Mouse (Mus musculus) hematopoietic stem cell, adult 5-6 weeks (primary cell): ENCODE data around the gene 1700034J05Rik. TPM values are rescaled to one million over a fixed set of nuclear protein-coding genes. Genes with fewer than 3 reads are reported as not detected.

Experiments used
- ATAC-seq, 2 experiments: fragments of 125-278 bp in 1 of 2; replicated peaks in 1 of 2; 2 replicates each; pipeline ENCODE4 v1.8.0; 2016 to 2017; ENCODE audit warnings: inconsistent platforms in 2 of 2, mild to moderate bottlenecking in 2 of 2, moderate number of reproducible peaks in 2 of 2, low read depth in 1 of 2, moderate TSS enrichment in 1 of 2; ENCODE audit not compliant: low FRiP score in 2 of 2, poor library complexity in 2 of 2, severe bottlenecking in 2 of 2, insufficient read depth in 1 of 2, low TSS enrichment in 1 of 2
- total RNA-seq: library from RNA; stranded (forward); fragments of 172-1452, 232-1000 nt; gene quantifications from 2 replicates; pipeline ENCODE4 v1.2.3, GENCODE M21; 2017

1700034J05Rik gene
- total RNA-seq, 1 experiment from 2014 or later = not detected

DNA sequence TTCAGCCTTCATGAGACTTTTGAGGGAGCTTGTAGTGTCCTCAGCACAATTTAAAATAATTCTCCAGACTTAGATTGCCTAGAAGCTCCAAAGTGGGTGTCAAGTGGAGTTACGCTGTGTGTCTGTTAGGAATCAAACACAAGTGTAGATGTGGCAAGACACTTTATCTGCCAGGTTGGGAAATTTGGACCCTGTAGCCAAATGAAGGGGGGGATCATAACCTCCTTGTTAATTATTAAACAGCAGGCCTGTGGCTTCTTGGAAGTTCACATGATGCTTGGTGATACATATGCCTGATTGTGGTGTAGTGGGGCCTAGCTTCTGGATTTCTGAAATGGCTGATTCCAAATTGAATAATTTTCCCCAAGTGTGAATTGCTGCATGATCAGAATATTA, 46.4 kb downstream of the 1700034J05Rik start:
- ATAC-seq = no peak

DNA sequence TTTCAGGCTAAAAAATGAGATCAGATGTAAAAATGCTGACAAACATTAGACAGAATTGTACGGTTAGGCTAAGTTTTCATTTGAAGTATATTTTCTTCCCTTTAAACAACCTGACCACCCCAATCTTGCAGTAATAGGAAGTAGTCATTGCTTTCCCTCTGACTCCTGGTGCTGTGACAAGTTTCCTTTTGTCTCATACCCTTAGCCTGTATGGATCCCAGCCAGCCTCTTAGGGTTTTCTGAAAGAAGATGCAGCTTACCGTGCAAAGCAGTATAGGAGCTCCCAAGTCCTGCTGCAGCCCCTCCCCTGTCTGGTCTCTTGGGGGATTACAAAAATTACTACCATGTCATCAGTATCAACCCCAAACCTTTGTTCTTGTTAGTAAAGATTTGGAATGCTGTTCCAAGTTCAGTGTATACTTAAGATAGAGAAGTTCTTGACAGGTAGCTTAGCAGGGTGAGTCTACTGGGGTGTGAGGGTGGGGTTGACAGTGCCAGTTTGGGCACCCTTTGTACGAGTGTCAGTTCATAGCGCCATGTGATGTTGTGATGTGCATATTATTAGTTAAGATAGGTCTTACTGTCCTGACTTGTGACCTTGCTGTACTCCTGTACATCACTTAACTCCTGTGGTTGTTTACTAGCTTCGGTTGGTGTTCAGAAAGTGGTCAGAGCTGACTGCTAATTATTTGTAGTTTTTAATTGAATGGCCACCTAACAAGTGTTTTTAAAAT, 47.0 kb downstream of the 1700034J05Rik start:
- no peak for ATAC-seq

DNA sequence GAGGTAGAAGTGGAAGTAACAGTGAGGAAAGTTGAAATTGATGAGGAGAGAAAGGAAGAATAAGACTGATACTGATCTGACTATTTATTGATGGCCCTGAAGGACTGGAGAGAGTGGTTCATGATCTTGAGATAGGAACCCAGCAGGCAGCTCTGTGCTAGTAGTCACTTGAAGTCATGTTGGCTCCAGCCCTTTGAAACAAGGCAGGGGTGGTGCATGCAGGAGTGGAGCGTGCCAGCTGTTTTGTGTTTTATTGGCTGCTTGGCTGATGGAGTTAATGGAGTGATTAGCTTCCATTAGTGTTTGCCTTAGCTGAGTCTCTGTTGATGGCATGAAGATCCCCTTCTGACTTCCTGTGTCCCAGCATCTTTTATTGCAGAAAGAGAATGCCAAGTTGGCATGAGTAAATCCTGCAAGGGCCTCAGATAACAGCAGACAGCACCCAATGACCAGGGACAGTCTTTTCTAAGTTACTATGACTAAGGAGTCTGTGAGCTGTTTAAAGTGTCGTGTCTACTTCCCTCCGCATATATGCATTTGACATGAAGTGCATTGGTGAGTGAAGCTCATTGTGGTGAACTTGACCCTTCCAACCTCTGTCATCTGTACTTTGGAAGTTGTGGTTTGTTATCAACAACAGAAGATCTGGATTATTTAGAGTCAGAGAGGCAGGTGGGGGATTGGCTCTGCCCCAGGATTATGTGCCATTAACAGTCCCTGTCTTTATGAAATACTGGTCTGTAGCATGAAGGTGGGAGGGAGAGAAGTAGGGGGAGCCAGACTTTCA, 48.0 kb downstream of the 1700034J05Rik start:
- ATAC-seq = no peak

DNA sequence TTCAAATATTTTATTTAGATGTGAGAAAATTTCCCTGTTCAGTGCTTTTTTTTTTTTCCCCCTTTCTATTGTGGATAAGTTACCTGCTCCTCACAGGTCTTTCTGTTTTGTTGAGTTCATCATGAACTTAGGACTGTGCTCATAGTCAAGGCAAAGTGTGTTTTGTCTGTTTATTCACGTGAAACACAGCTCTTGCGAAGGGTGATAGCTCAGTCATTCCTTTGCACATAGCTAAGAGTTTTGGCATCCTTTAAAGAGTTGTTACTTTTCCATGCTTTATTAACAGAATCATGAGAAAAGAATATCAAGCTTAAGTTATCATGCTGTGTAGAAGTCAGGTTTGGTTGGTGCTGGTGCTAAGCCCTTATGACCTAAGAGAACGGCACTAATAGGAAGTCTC, 49.5 kb downstream of the 1700034J05Rik start:
- no peak for ATAC-seq

DNA sequence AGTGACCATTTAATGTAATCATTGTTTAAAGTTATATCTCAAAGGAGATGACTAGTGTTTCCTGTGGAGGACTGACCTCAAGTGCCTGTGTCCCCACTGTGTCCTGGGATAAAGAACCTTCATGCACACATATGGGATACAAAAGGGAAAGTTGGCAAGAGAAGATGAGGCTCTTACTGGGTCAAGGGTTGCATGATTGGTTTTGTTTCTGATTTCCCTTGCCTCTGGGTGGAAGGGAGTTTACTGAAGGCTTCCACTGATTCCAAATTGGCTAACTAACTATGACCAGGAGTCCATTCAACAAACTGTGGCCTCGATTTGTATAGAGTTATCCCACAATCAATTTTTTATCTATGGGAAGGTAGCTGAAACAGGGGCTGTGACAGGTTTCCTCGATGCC, 50.6 kb downstream of the 1700034J05Rik start:
- no peak for ATAC-seq

DNA sequence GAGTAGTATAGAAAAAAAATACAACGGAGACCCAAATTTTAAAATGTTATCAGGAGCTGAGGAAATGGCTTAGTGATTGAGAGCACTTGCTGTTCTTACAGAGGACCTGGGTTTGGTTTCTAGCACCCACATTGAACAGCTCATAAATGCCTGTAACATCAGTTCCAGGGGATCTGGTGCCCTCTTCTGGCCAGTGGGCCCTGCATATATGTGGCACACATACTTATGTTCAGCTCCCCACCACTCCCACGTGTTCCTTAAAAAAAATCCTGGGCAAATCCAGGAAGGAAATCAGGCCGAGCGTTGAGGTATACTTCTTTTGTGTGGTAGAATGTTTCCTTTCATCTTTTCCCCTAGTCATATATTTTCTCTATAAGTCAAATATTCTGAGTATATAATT, 52.3 kb downstream of the 1700034J05Rik start:
- ATAC-seq = no peak

Other genes with a start within 250 kb of the 1700034J05Rik start
- gene Stk38l, start 229.4 kb downstream of the 1700034J05Rik start, total RNA-seq = 4.3 and 5.2 TPM in 2 replicates
- gene Arntl2, start 158.4 kb downstream of the 1700034J05Rik start, total RNA-seq = not detected in 2 replicates
- gene Smco2, start 104.3 kb downstream of the 1700034J05Rik start, total RNA-seq = not detected in 2 replicates
- gene Ppfibp1, start 65.9 kb downstream of the 1700034J05Rik start, total RNA-seq = 29.1 and 31.6 TPM in 2 replicates
- gene Rep15, start 78.2 kb upstream of the 1700034J05Rik start, total RNA-seq = 1.5 TPM in 1 of 2 replicates, not detected in the other
- gene Mrps35, start 88.3 kb upstream of the 1700034J05Rik start, total RNA-seq = 43.6 and 70.9 TPM in 2 replicates
- gene Mansc4, start 132.6 kb upstream of the 1700034J05Rik start, total RNA-seq = not detected in 2 replicates
- 7.7 and 14.3 TPM in 2 replicates for gene Klhl42, start 137.0 kb upstream of the 1700034J05Rik start, total RNA-seq